Mouse (Mus musculus) lung, adult 2 months (tissue): ENCODE results near the gene Phf23.

Source experiments
- CTCF ChIP-seq: fragments of 200-500 bp; IDR thresholded peaks from 2 replicates; pipeline ENCODE4 v1.5.1; 2011; ENCODE audit warnings: mild to moderate bottlenecking, low read length, control low read depth; ENCODE audit not compliant: insufficient read depth
- POLR2A ChIP-seq: fragments of 200-500 bp; IDR thresholded peaks from 2 replicates; pipeline ENCODE4 v1.6.1; 2011; ENCODE audit warnings: low read depth, mild to moderate bottlenecking, control low read depth, low read length, borderline replicate concordance; ENCODE audit errors: extremely low read depth

DNA sequence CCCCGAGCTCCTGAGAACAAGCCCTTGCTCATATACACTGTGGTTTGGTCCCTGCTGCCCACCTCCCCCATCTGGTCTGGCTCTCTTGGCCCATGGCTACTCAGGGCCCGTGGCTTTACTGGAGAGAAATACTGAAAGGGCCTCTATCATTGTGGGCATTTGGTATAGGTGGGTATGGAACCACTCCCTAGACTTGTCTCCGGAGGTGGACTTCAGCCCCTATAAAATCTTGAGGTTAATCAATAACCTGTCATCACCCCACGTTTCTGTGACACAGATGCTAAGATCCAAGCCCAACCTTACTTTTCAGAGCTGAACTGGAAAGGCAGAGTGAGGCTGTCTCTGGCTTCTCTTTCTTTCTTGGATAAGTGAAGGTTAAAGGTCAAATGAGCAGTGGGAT, 26.8 kb upstream of the Phf23 start:
- no peak for TF ChIP-seq CTCF
- TF ChIP-seq POLR2A = no peak
